Mouse (Mus musculus): Measurements from ENCODE around the gene Alk.

Alk gene

GRCm38 (mm10) chr17:72265171-72266022 is 339.0 kb downstream of the Alk start:
- DNase-seq (ENCODE audit: low spot score in 2 of 2): no peak

GRCm38 (mm10) chr17:72253411-72253810 is 351.0 kb downstream of the Alk start:
- DNase-seq (ENCODE audit: low spot score in 2 of 2): no peak

GRCm38 (mm10) chr17:72251554-72251953 is 352.9 kb downstream of the Alk start:
- DNase-seq (ENCODE audit: low spot score in 2 of 2): peak in 1 of 2 experiments; percentile 5

GRCm38 (mm10) chr17:72250482-72251405 is 353.7 kb downstream of the Alk start:
- no peak for DNase-seq (ENCODE audit: low spot score in 2 of 2)

- peak in 1 of 2 experiments; percentile 11 for DNase-seq (ENCODE audit: low spot score in 2 of 2)
These were observed 362.4 kb downstream of the Alk start for GRCm38 (mm10) chr17:72242036-72242435.

- DNase-seq (ENCODE audit: low spot score in 2 of 2): no peak
These were observed 367.1 kb downstream of the Alk start for GRCm38 (mm10) chr17:72237315-72237714.

- no peak for DNase-seq (ENCODE audit: low spot score in 2 of 2)
These were observed 373.5 kb downstream of the Alk start for GRCm38 (mm10) chr17:72230891-72231290.

GRCm38 (mm10) chr17:72218816-72219215 is 385.6 kb downstream of the Alk start:
- no peak for DNase-seq (ENCODE audit: low spot score in 2 of 2)

- no peak for DNase-seq (ENCODE audit: low spot score in 2 of 2)
These were observed 406.9 kb downstream of the Alk start for GRCm38 (mm10) chr17:72197576-72197975.

GRCm38 (mm10) chr17:72194976-72195650 is 409.3 kb downstream of the Alk start:
- DNase-seq (ENCODE audit: low spot score in 2 of 2): no peak

GRCm38 (mm10) chr17:72190536-72190935 is 413.9 kb downstream of the Alk start:
- no peak for DNase-seq (ENCODE audit: low spot score in 2 of 2)

GRCm38 (mm10) chr17:72187026-72187425 is 417.4 kb downstream of the Alk start:
- no peak for DNase-seq (ENCODE audit: low spot score in 2 of 2)

- no peak for DNase-seq (ENCODE audit: low spot score in 2 of 2)
These were observed 422.0 kb downstream of the Alk start for GRCm38 (mm10) chr17:72182414-72182813.

- no peak for DNase-seq (ENCODE audit: low spot score in 2 of 2)
These were observed 424.2 kb downstream of the Alk start for GRCm38 (mm10) chr17:72180200-72180599.

- no peak for DNase-seq (ENCODE audit: low spot score in 2 of 2)
These were observed 424.7 kb downstream of the Alk start for GRCm38 (mm10) chr17:72179722-72180140.

- DNase-seq (ENCODE audit: low spot score in 2 of 2): no peak
These were observed 430.6 kb downstream of the Alk start for GRCm38 (mm10) chr17:72173778-72174177.

GRCm38 (mm10) chr17:72168152-72168551 is 436.3 kb downstream of the Alk start:
- DNase-seq (ENCODE audit: low spot score in 2 of 2): no peak

GRCm38 (mm10) chr17:72158857-72159385 is 445.5 kb downstream of the Alk start:
- no peak for DNase-seq (ENCODE audit: low spot score in 2 of 2)

- DNase-seq (ENCODE audit: low spot score in 2 of 2): no peak
These were observed 446.4 kb downstream of the Alk start for GRCm38 (mm10) chr17:72157830-72158629.

GRCm38 (mm10) chr17:72153038-72153437 is 451.4 kb downstream of the Alk start:
- DNase-seq (ENCODE audit: low spot score in 2 of 2): no peak
